Mouse (Mus musculus): Measurements from ENCODE around the gene Fes. TPM values are rescaled to one million over a fixed set of nuclear protein-coding genes. Genes with fewer than 3 reads are reported as not detected.

Gene Fes
- 9.1 and 9.5 TPM in 2 replicates for polyA plus RNA-seq (2014; fragmentation: Nextera tagmentation; extraction: Ambion mirVana)

DNA sequence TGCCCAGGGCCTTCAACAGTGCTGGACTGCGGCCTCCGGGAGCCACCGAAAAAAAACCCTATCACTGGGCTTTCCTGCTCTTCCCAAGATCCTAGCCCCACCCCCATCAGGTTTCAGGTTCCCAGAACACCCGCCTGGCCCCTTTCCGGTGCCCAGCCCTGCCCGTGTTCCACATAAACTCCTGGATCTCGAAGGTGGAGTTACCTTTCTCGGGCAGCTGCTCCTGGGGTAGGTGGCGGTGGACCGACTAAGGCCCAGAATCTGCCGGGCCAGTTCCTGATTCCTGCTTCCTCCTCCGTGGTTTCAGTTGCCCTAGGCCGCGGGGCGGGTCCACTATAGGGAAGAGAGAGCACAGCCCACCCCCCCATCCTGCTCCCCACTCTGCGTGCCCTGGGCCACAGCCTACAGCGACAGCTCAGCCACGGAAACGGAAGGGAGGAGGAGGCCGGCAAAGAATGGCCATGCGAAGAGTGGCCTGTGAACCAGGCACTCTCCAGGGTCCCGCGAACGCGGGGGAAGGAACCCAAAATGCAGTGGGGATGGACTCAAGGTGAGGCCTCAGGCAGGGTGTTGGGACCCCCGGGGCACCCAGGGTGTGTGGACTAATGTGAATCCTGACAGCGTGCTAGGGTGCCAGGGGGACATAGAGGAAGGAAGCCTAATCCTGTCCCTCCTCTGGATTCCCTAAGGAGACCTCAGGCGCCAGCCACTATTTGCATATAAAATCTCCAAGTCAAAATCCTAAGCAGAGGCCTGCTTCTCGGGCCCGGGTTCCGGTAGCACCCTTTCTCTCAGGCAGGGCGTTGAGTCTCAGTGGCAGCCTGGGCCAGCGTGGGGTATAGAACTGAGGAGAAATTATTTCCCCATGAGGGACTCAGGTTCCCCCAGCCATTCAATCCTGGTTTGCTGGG, at the start of gene Fes:
Gene Fes, minus strand, starts transcription at position 314 of the 911 bp plus-strand sequence.
- Histone ChIP-seq H3K4me1 (ENCODE audit: control insufficient read depth, insufficient read depth, low read length) (peaks cover 6% of the 10 kb centered on the region; the same call in 1 of the 2 replicates), H3K9ac (replicated peaks; ENCODE audit: low read depth, low read length) (peak within 1 kb of the TSS; percentile 11), H3K9me3 (ENCODE audit: control insufficient read depth, low read depth, low read length) (no peaks in the 10 kb centered on the region), H3K4me2 (replicated peaks; ENCODE audit: low read depth, low read length) (peak within 1 kb of the TSS; percentile 45), H3K27ac (ENCODE audit: low read length) (peak within 1 kb of the TSS; percentile 56; the same call in 1 of the 2 replicates), H3K27me3 (ENCODE audit: control insufficient read depth, insufficient read depth, low read length) (no peaks in the 10 kb centered on the region), H3K36me3 (ENCODE audit: control insufficient read depth, insufficient read depth, low read length) (peaks cover 27% of the 10 kb centered on the region), H3K4me3 (ENCODE audit: low read depth, low read length) (peak within 1 kb of the TSS; percentile 17)
- WGBS: 16% methylated on average over 33 of the region's 33 CpGs
- peak; percentile 44; the same call in 1 of the 2 replicates for ATAC-seq (ENCODE audit: insufficient number of reproducible peaks, insufficient read depth, low FRiP score, low read depth)

DNA sequence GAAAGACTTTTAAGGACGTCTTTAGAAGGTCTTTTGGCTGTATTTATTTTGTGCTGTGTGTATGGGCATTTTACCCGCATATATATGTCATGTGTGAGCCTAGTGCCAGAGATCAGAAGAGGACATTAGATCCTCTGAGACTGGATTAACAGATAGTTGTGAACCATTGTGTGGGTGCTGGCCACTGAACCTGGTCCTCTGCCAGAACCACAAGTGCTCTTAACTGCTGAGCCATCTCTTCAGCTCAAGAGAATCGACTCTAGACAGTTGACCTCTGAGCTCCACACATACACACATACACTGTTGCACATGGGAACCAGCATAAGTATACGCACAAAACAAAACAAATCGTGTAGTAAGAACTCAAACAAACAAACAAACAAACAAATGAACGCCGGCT, 48.8 kb upstream of the Fes start:
- Histone ChIP-seq H3K27me3 (ENCODE audit: control insufficient read depth, insufficient read depth, low read length) (no peaks in the 10 kb centered on the region), H3K36me3 (ENCODE audit: control insufficient read depth, insufficient read depth, low read length) (no peaks in the 10 kb centered on the region), H3K9me3 (ENCODE audit: control insufficient read depth, low read depth, low read length) (no peaks in the 10 kb centered on the region), H3K4me2 (replicated peaks; ENCODE audit: low read depth, low read length) (no peak overlapping the region), H3K4me1 (ENCODE audit: control insufficient read depth, insufficient read depth, low read length) (0 out of 2 replicates have a peak, but pooled peaks cover 4% of the 10 kb centered on the region), H3K4me3 (ENCODE audit: low read depth, low read length) (no peak overlapping the region), H3K27ac (ENCODE audit: low read length) (no peak overlapping the region), H3K9ac (replicated peaks; ENCODE audit: low read depth, low read length) (no peak overlapping the region)
- WGBS: 85% methylated on average over 7 of the region's 7 CpGs
- no peak for ATAC-seq (ENCODE audit: insufficient number of reproducible peaks, insufficient read depth, low FRiP score, low read depth)

DNA sequence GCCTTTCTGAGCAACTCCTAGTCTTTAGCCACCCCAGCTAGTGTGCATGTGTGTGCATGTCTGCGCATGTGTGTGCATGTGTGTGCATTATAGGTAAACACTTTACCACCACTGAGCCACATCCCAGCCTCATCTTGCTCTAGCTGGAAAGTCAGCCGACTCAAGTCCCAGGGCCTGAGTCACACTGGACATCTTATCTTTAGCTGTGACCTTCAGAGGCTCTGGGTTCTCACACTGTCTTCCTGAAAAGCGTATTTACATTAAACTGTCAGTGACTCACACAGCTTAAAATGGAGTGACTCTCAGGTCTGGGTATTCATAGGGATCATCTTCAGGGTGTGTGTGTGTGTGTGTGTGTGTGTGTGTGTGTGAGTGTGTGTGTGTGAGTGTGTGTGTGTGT, 47.8 kb upstream of the Fes start:
- Histone ChIP-seq H3K4me3 (ENCODE audit: low read depth, low read length) (no peak overlapping the region), H3K4me2 (replicated peaks; ENCODE audit: low read depth, low read length) (no peak overlapping the region), H3K36me3 (ENCODE audit: control insufficient read depth, insufficient read depth, low read length) (no peaks in the 10 kb centered on the region), H3K4me1 (ENCODE audit: control insufficient read depth, insufficient read depth, low read length) (no peaks in the 10 kb centered on the region), H3K9me3 (ENCODE audit: control insufficient read depth, low read depth, low read length) (no peaks in the 10 kb centered on the region), H3K27me3 (ENCODE audit: control insufficient read depth, insufficient read depth, low read length) (no peaks in the 10 kb centered on the region), H3K27ac (ENCODE audit: low read length) (no peak overlapping the region), H3K9ac (replicated peaks; ENCODE audit: low read depth, low read length) (no peak overlapping the region)
- no peak for ATAC-seq (ENCODE audit: insufficient number of reproducible peaks, insufficient read depth, low FRiP score, low read depth)
- WGBS: 44% methylated on average over 3 of the region's 3 CpGs

DNA sequence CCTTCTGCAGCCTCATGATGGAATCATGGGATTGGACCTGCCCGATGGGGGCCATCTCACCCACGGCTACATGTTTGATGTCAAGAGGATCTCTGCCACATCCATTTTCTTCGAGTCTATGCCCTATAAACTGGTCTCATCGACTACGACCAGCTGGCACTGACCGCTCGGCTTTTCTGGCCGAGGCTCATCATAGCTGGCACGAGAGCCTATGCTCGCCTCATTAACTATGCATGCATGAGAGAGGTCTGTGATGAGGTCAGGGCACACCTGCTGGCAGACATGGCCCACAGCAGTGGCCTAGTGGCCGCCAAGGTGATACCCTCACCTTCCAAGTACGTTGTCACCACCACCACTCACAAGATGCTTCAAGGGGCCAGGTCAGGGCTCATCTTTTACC, 41.9 kb upstream of the Fes start:
- no peak overlapping the region for H3K27ac ChIP-seq (ENCODE audit: low read length)
- no peaks in the 10 kb centered on the region for H3K27me3 ChIP-seq (ENCODE audit: control insufficient read depth, insufficient read depth, low read length)
- 92% methylated on average over 12 of the region's 12 CpGs for WGBS
- H3K36me3 ChIP-seq (ENCODE audit: control insufficient read depth, insufficient read depth, low read length): no peaks in the 10 kb centered on the region
- H3K4me1 ChIP-seq (ENCODE audit: control insufficient read depth, insufficient read depth, low read length): no peaks in the 10 kb centered on the region
- no peak overlapping the region for H3K4me2 ChIP-seq (replicated peaks; ENCODE audit: low read depth, low read length)
- no peak overlapping the region for H3K4me3 ChIP-seq (ENCODE audit: low read depth, low read length)
- H3K9me3 ChIP-seq (ENCODE audit: control insufficient read depth, low read depth, low read length): no peaks in the 10 kb centered on the region
- no peak overlapping the region for H3K9ac ChIP-seq (replicated peaks; ENCODE audit: low read depth, low read length)
- no peak for ATAC-seq (ENCODE audit: insufficient number of reproducible peaks, insufficient read depth, low FRiP score, low read depth)

DNA sequence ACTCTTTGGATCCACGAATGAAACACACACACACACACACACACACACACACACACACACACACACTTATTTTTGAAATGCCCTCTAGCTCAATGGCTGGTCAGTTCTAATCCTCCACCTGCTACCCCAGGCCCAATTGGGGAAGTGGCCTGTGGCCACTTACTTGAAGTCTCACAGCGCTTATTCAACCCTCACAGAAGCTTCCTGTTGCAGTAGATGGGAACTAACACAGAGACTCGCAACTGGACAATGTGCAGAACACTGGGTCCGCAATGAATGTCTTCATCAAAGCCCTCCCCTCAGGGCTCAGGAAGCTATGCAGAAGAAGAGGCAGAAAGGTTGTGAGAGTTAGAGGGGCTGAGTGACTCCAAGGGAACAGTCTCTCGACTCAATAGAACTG, 40.0 kb upstream of the Fes start:
- Histone ChIP-seq H3K9ac (replicated peaks; ENCODE audit: low read depth, low read length) (no peak overlapping the region), H3K27ac (ENCODE audit: low read length) (no peak overlapping the region), H3K4me2 (replicated peaks; ENCODE audit: low read depth, low read length) (no peak overlapping the region), H3K27me3 (ENCODE audit: control insufficient read depth, insufficient read depth, low read length) (no peaks in the 10 kb centered on the region), H3K4me1 (ENCODE audit: control insufficient read depth, insufficient read depth, low read length) (0 out of 2 replicates have a peak, but pooled peaks cover 3% of the 10 kb centered on the region), H3K9me3 (ENCODE audit: control insufficient read depth, low read depth, low read length) (no peaks in the 10 kb centered on the region), H3K36me3 (ENCODE audit: control insufficient read depth, insufficient read depth, low read length) (no peaks in the 10 kb centered on the region), H3K4me3 (ENCODE audit: low read depth, low read length) (no peak overlapping the region)
- ATAC-seq (ENCODE audit: insufficient number of reproducible peaks, insufficient read depth, low FRiP score, low read depth): no peak
- WGBS: 76% methylated on average over 5 of the region's 5 CpGs

DNA sequence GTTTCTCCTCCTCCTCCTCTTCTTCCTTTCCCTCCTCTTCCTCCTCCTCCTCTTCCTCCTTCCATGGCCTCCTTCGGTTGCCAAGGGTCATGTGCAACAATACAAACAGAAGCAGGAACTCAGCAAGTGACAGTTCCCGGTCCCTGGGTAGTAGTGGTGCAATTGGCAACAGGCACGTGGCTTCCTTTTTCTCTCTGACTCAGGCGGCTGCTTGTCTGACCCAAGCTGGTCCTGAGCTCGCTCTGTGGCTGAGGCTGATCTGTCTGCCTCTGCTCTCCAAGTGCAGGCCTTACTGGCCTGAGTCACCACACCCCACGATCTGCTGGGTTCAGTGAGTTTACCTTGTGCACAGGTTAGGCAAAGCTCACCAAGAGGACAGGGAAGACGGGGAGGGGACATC, 38.6 kb upstream of the Fes start:
- WGBS: 68% methylated on average over 7 of the region's 7 CpGs
- Histone ChIP-seq H3K9me3 (ENCODE audit: control insufficient read depth, low read depth, low read length) (no peaks in the 10 kb centered on the region), H3K9ac (replicated peaks; ENCODE audit: low read depth, low read length) (no peak overlapping the region), H3K27ac (ENCODE audit: low read length) (no peak overlapping the region), H3K4me2 (replicated peaks; ENCODE audit: low read depth, low read length) (no peak overlapping the region), H3K4me1 (ENCODE audit: control insufficient read depth, insufficient read depth, low read length) (0 out of 2 replicates have a peak, but pooled peaks cover 4% of the 10 kb centered on the region), H3K4me3 (ENCODE audit: low read depth, low read length) (no peak overlapping the region), H3K27me3 (ENCODE audit: control insufficient read depth, insufficient read depth, low read length) (no peaks in the 10 kb centered on the region), H3K36me3 (ENCODE audit: control insufficient read depth, insufficient read depth, low read length) (no peaks in the 10 kb centered on the region)
- no peak for ATAC-seq (ENCODE audit: insufficient number of reproducible peaks, insufficient read depth, low FRiP score, low read depth)

DNA sequence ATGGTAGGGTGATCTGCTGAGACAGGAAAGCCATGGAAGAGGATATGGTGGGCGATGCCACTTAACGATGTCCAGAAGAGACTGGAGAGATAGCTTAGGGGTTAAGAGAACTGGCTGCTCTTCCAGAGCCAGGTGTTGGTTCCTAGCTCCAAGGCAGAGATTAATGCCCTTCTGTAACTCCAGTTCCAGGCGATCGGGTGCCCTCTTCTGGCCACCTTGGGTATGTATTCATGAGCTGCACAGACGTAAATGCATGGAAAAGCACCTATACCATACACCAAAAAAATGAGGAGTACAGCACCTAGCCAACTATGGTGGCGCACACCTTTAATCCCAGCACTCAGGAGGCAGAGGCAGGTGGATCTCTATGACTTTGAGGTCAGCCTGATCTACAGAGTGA, 37.0 kb upstream of the Fes start:
- Histone ChIP-seq H3K4me3 (ENCODE audit: low read depth, low read length) (no peak overlapping the region), H3K4me1 (ENCODE audit: control insufficient read depth, insufficient read depth, low read length) (0 out of 2 replicates have a peak, but pooled peaks cover 4% of the 10 kb centered on the region), H3K27ac (ENCODE audit: low read length) (no peak overlapping the region), H3K9ac (replicated peaks; ENCODE audit: low read depth, low read length) (no peak overlapping the region), H3K4me2 (replicated peaks; ENCODE audit: low read depth, low read length) (no peak overlapping the region), H3K27me3 (ENCODE audit: control insufficient read depth, insufficient read depth, low read length) (no peaks in the 10 kb centered on the region), H3K36me3 (ENCODE audit: control insufficient read depth, insufficient read depth, low read length) (no peaks in the 10 kb centered on the region), H3K9me3 (ENCODE audit: control insufficient read depth, low read depth, low read length) (no peaks in the 10 kb centered on the region)
- ATAC-seq (ENCODE audit: insufficient number of reproducible peaks, insufficient read depth, low FRiP score, low read depth): no peak
- WGBS: 78% methylated on average over 6 of the region's 6 CpGs

DNA sequence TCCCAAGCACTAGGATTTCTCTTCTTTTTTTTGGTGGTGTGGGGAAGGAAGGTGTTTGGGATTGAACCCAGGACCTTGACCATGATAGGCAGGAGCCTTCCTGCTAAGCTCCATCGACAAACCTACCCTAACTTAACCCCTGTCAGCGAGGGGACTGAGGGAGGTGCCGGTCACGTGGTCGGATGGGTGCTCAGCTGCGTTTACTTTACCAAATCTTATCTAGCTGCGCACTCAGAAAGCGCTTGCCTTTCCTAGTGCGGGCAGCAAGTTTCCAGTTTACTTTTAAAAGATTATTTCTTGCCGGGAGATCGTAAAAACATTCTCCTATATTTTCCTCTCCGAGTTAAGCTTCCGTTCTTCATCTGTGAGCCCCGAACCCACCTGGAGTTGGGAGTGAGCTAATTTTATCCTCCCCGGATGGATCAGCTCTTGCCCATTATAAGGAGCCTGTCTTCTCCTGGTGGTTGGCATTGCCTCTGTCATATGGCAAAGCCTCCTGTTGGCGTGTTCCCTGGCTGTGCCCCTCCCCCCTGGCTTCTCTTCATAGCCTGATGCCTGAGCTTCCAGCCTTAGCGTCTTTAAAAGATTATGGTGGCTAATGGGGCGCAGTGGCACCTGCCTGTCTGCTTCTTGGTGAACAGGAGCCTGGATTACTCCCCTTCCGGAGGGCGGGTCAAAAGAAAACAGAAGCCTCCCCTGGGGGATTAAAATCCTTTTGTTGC, 35.2 kb upstream of the Fes start:
- Histone ChIP-seq H3K4me2 (replicated peaks; ENCODE audit: low read depth, low read length) (peak overlapping the region; percentile 37), H3K9ac (replicated peaks; ENCODE audit: low read depth, low read length) (no peak overlapping the region), H3K9me3 (ENCODE audit: control insufficient read depth, low read depth, low read length) (no peaks in the 10 kb centered on the region), H3K27me3 (ENCODE audit: control insufficient read depth, insufficient read depth, low read length) (no peaks in the 10 kb centered on the region), H3K4me3 (ENCODE audit: low read depth, low read length) (0 out of 2 replicates have a peak overlapping the region, but pooled peaks have one; percentile 9), H3K36me3 (ENCODE audit: control insufficient read depth, insufficient read depth, low read length) (no peaks in the 10 kb centered on the region), H3K27ac (ENCODE audit: low read length) (no peak overlapping the region), H3K4me1 (ENCODE audit: control insufficient read depth, insufficient read depth, low read length) (0 out of 2 replicates have a peak, but pooled peaks cover 4% of the 10 kb centered on the region)
- ATAC-seq (ENCODE audit: insufficient number of reproducible peaks, insufficient read depth, low FRiP score, low read depth): 0 out of 2 replicates have a peak, but pooled peaks have one; percentile 30
- WGBS: 17% methylated on average over 20 of the region's 20 CpGs

All from stomach, embryonic 14.5 days (tissue).